Mouse (Mus musculus) intestine, embryonic 16.5 days (tissue): Measurements from ENCODE around the gene P2rx6. TPM values are rescaled to one million over a fixed set of nuclear protein-coding genes. Genes with fewer than 3 reads are reported as not detected.

Experiments
- ATAC-seq: fragments of 200-750 bp; cut with Nextera tagmentation; 2 replicates; pipeline ENCODE4 v1.8.0; 2017; ENCODE audit warnings: moderate TSS enrichment, moderate library complexity
- H3K27ac ChIP-seq: fragments of 300-500 bp; sonication (generic); 2 replicates; pipeline ENCODE4 v1.5.1; 2014; ENCODE audit warnings: mild to moderate bottlenecking, low read length
- H3K27me3 ChIP-seq: fragments of 300-500 bp; sonication (generic); replicated peaks from 2 replicates; pipeline ENCODE4 v1.6.1; 2014; ENCODE audit warnings: low read length, control low read depth, mixed read lengths; ENCODE audit not compliant: control insufficient read depth, insufficient read depth
- H3K36me3 ChIP-seq: fragments of 300-500 bp; sonication (generic); 2 replicates; pipeline ENCODE4 v1.6.1; 2014; ENCODE audit warnings: low read length, control low read depth; ENCODE audit not compliant: control insufficient read depth, insufficient read depth
- H3K4me1 ChIP-seq: fragments of 300-500 bp; sonication (generic); 2 replicates; pipeline ENCODE4 v1.6.1; 2014; ENCODE audit warnings: low read length, control low read depth, mixed read lengths; ENCODE audit not compliant: control insufficient read depth, insufficient read depth
- H3K4me2 ChIP-seq: fragments of 300-500 bp; sonication (generic); 2 replicates; pipeline ENCODE4 v1.6.1; 2014; ENCODE audit warnings: low read depth, low read length, control low read depth
- H3K4me3 ChIP-seq: fragments of 300-500 bp; sonication (generic); 2 replicates; pipeline ENCODE4 v1.5.1; 2014; ENCODE audit warnings: mild to moderate bottlenecking, low read length
- H3K9ac ChIP-seq: fragments of 300-500 bp; sonication (generic); 2 replicates; pipeline ENCODE4 v1.6.1; 2014; ENCODE audit warnings: low read depth, low read length
- H3K9me3 ChIP-seq: fragments of 300-500 bp; sonication (generic); 2 replicates; pipeline ENCODE4 v1.6.1; 2016; ENCODE audit warnings: low read length, control low read depth; ENCODE audit not compliant: control insufficient read depth
- WGBS: fragments of 180-500 bp; shearing (Covaris S2); extraction: QIAGEN DNeasy Blood & Tissue Kit; methylation state at CpG from one replicate; pipeline ENCODE4 v1.1.7; 2014; 5-methylcytosine and 5-hydroxymethylcytosine counted together
- polyA plus RNA-seq: library from polyadenylated mRNA; unstranded; fragments of >200 nt; fragmentation: Nextera tagmentation; extraction: Ambion mirVana; gene quantifications from 2 replicates; pipeline ENCODE4 v1.2.1, GENCODE M21; 2015

The P2rx6 gene
- 0.48 and 1.1 TPM in 2 replicates for polyA plus RNA-seq

GRCm38 (mm10) chr16:17561751-17562208 lies at the start of gene P2rx6:
TSS of gene P2rx6 (plus strand) at chr16:17561885.
- H3K36me3 ChIP-seq: no peaks in the 10 kb centered on the region
- ATAC-seq: peak; percentile 43
- peaks cover 35% of the 10 kb centered on the region for H3K4me1 ChIP-seq
- WGBS: 6% methylated on average over 10 of the region's 10 CpGs
- H3K4me2 ChIP-seq: peak within 1 kb of the TSS; percentile 68
- H3K9me3 ChIP-seq: no peaks in the 10 kb centered on the region
- peak within 1 kb of the TSS; percentile 52 for H3K9ac ChIP-seq
- H3K27ac ChIP-seq: peak within 1 kb of the TSS; percentile 65
- H3K4me3 ChIP-seq: peak within 1 kb of the TSS; percentile 33
- H3K27me3 ChIP-seq: no peaks in the 10 kb centered on the region

DNA sequence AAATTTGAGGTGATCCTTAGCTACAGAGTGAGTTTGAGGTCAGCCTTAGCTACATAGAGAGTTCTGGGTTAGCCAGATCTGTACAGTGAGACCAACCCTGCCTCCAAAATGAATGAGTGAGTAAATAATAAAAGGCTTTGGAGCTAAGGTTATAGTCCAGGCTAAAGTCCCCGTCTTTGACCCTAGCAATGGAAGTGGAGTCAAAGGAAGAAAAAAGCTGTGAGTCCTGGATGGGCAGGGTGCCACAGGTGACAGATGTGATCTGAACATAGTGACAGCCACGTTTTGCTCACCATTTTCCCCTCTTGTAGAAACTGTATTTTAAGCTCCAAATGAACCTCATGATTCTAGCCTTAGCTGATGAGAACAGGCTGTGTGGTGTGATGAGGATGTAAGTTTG lies 42.8 kb upstream of the P2rx6 start:
- WGBS: 87% methylated on average over 2 of the region's 2 CpGs
- no peaks in the 10 kb centered on the region for H3K4me1 ChIP-seq
- no peak for ATAC-seq

GRCm38 (mm10) chr16:17524156-17524555 lies 37.5 kb upstream of the P2rx6 start:
- Histone ChIP-seq H3K4me3 (no peak overlapping the region), H3K4me2 (no peak overlapping the region), H3K4me1 (peaks cover 4% of the 10 kb centered on the region), H3K27ac (no peak overlapping the region), H3K27me3 (no peaks in the 10 kb centered on the region), H3K9ac (no peak overlapping the region), H3K36me3 (peaks cover 53% of the 10 kb centered on the region), H3K9me3 (no peaks in the 10 kb centered on the region)
- 90% methylated on average over 11 of the region's 11 CpGs for WGBS
- no peak for ATAC-seq

More for the DNA sequence above, 42.8 kb upstream of the P2rx6 start:
- H3K36me3 ChIP-seq: peaks cover 35% of the 10 kb centered on the region
- H3K4me3 ChIP-seq: no peak overlapping the region
- H3K9me3 ChIP-seq: no peaks in the 10 kb centered on the region
- no peak overlapping the region for H3K9ac ChIP-seq
- no peak overlapping the region for H3K4me2 ChIP-seq
- no peak overlapping the region for H3K27ac ChIP-seq
- no peaks in the 10 kb centered on the region for H3K27me3 ChIP-seq

DNA sequence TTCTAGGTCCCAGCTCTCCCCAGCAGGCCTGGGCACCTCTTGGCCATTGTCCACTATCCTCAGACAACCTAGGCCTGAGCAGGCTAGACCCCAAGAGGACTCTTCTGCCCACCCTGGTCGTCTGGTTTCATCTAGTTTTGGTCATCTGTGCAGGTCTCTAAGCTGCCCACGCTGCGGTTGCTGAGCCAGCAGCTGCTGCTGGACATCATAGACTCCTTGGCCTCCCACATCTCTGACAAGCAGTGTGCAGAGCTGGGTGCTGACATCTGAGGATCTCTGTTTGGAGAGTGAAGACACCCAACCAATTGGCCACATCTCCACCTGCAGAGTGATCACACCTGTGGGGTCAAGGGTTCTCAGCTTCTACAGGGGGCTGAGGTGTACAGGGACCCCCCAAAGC lies 36.2 kb upstream of the P2rx6 start:
- no peak for ATAC-seq
- WGBS: 85% methylated on average over 3 of the region's 3 CpGs
- Histone ChIP-seq H3K9me3 (no peaks in the 10 kb centered on the region), H3K27ac (peak overlapping the region; percentile 25), H3K36me3 (peaks cover 49% of the 10 kb centered on the region), H3K9ac (no peak overlapping the region), H3K27me3 (no peaks in the 10 kb centered on the region), H3K4me3 (no peak overlapping the region), H3K4me2 (no peak overlapping the region), H3K4me1 (peaks cover 13% of the 10 kb centered on the region)

DNA sequence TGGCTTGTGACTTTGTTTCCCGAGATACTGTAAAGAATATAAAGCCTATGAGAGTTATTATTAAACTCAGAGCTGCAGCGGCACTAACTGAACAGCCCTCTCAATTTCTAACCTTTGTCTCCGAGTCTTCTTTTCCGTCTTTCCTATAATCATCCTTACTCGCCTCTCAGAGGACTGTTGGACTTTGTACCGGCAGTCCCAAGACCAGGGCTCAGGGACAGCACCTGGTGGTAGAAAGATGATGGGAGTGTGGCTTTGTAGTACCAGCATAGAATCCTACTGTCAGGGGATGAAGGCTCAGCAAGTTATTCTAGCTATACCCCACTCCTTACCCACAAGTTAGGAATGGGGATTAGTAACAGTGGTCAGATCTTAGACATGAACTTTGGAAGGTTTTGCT lies 35.5 kb upstream of the P2rx6 start:
- H3K27ac ChIP-seq: peak overlapping the region; percentile 38
- no peaks in the 10 kb centered on the region for H3K9me3 ChIP-seq
- WGBS: 76% methylated on average over 6 of the region's 6 CpGs
- peak; percentile 28 for ATAC-seq
- no peak overlapping the region for H3K9ac ChIP-seq
- peaks cover 13% of the 10 kb centered on the region for H3K4me1 ChIP-seq
- H3K27me3 ChIP-seq: no peaks in the 10 kb centered on the region
- peaks cover 43% of the 10 kb centered on the region for H3K36me3 ChIP-seq
- H3K4me2 ChIP-seq: no peak overlapping the region
- no peak overlapping the region for H3K4me3 ChIP-seq

DNA sequence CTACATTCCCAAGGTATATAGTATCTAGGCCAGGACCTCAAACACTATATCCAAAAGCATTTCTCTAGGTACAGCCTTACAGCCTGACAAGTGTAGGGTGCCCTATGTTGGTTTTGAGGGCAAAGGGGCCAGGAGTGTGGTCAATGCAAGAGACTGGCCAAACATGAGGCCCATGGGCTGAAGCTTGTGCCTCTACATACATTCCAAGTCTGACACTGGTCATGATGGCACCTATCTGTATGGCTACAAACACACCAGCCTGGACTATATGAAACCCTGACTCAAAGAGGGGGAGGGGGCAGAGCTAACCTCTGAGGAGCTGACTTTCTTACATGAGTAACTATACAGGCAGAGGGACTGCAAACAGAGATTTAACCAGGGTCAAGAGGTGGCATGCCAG lies 34.1 kb upstream of the P2rx6 start:
- H3K4me3 ChIP-seq: no peak overlapping the region
- no peak for ATAC-seq
- H3K36me3 ChIP-seq: peaks cover 35% of the 10 kb centered on the region
- no peak overlapping the region for H3K9ac ChIP-seq
- H3K9me3 ChIP-seq: no peaks in the 10 kb centered on the region
- H3K4me2 ChIP-seq: no peak overlapping the region
- H3K27ac ChIP-seq: no peak overlapping the region
- no peaks in the 10 kb centered on the region for H3K27me3 ChIP-seq
- peaks cover 19% of the 10 kb centered on the region for H3K4me1 ChIP-seq

DNA sequence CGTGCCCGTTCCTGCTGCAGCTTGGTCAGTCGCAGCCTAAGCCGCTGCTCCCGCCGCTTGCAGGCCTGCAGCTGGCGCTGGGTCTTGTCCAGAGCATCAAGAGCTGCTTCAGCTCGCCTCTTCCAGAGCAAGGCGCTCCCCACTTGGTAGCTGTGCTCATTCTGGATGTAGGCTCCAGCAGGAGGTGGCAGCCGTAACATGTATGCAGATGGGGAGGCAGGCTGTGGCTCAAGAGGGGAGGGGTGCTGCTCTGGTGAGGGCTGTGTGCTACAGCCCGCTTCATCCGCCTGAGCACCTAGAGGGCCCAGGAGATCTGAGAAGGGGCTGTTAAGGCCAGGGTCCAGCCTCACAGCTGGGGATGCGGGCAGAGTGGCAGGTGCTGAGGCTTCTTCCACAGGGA lies 33.4 kb upstream of the P2rx6 start:
- Histone ChIP-seq H3K4me1 (peaks cover 19% of the 10 kb centered on the region), H3K9ac (no peak overlapping the region), H3K4me2 (no peak overlapping the region), H3K9me3 (no peaks in the 10 kb centered on the region), H3K27ac (no peak overlapping the region), H3K4me3 (no peak overlapping the region), H3K36me3 (peaks cover 30% of the 10 kb centered on the region), H3K27me3 (no peaks in the 10 kb centered on the region)
- 85% methylated on average over 13 of the region's 13 CpGs for WGBS
- no peak for ATAC-seq

DNA sequence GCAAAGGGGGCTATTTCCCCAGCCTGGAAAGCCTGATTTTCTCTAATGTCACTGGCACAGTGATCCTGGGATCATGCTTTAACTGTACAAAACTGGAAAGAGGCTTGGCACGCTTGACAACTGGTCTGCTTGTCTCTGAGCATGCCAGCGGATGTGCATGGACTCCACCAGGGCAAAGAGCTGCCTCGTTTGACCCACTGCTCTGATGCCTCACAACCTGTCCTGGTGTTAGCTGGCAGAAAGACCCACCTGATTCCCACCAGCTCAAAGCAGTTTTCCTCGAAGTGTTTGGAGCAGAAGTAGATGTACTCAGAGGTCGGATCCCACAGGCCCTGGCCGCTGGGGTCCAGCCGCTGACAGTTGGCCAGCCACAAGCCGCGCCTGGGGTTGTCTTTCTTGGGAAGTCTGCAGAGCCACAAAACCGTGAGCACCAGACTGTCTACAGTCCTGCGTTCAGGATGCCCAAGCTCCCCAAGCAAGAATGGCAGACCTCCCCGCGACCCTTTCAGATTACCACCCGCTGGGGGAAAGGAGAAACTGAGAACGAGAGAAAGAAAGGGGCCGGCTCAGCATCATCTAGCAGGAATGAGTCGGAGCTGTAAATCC lies 31.6 kb upstream of the P2rx6 start:
- Histone ChIP-seq H3K4me1 (peaks cover 19% of the 10 kb centered on the region), H3K4me3 (peak overlapping the region; percentile 75), H3K27ac (peak overlapping the region; percentile 97), H3K9ac (peak overlapping the region; percentile 93), H3K9me3 (no peaks in the 10 kb centered on the region), H3K4me2 (peak overlapping the region; percentile 86), H3K27me3 (no peaks in the 10 kb centered on the region), H3K36me3 (peaks cover 17% of the 10 kb centered on the region)
- 12% methylated on average over 17 of the region's 17 CpGs for WGBS
- no peak for ATAC-seq

DNA sequence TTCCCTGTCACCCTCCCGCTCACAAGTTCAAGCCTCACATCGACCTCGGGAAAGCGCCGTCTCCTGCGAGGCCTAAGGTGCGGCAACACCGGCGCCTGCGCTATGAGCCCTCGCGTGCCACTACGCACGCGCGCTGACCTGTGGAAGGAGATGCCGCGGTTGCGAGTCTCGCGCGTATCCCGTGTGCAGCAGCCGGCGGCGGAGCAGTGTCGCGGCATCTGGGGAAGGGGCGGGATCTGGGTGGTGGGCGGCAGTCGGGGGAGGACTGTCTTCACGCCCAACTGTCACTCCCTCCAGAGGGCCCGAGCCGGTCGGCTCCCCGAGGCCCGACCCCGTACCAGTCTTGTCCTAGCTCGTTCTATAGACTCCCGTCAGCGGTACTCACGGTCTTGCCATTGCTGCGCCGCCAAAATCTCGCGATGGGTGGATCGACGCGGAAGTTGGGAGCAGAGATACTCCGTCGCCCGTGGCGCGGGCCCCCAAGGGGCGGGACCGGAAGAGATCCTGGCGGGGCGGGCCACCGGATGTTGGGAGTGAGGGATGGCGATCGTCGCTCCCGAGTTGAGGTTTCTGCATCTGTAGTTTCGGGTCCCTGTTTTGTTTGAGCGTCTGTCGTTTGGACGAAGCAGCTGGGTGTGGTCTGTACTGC lies 30.9 kb upstream of the P2rx6 start, which contains the start of gene Thap7:
Gene Thap7, minus strand, starts transcription at position 497 of the 649 bp plus-strand sequence.
- under 1% methylated on average over 67 of the region's 67 CpGs for WGBS
- Histone ChIP-seq H3K9ac (peak within 1 kb of the TSS; percentile 93), H3K4me2 (peak within 1 kb of the TSS; percentile 86), H3K27ac (peak within 1 kb of the TSS; percentile 97), H3K4me1 (peaks cover 19% of the 10 kb centered on the region), H3K36me3 (peaks cover 17% of the 10 kb centered on the region), H3K4me3 (peak within 1 kb of the TSS; percentile 75), H3K27me3 (no peaks in the 10 kb centered on the region), H3K9me3 (no peaks in the 10 kb centered on the region)
- ATAC-seq: peak; percentile 95
